Mouse (Mus musculus): ENCODE measurements around the gene P4ha1. TPM values are rescaled to one million over a fixed set of nuclear protein-coding genes. Genes with fewer than 3 reads are reported as not detected.
"Not testable (repeated sequence)": the region's sequence is repeated elsewhere in the genome, so short reads cannot be mapped to it uniquely, and the experiment has no call there.

Gene P4ha1
- polyA plus RNA-seq, 1 experiment from 2014 or later, result 57.9 TPM

GRCm38 (mm10) chr10:59289062-59289461 is 34.0 kb upstream of the P4ha1 start:
- Histone ChIP-seq H3K36me3 (ENCODE audit: control insufficient read depth, insufficient read depth) (no peaks in the 10 kb centered on the region), H3K4me3 (ENCODE audit: low read length) (no peak overlapping the region), H3K27ac (ENCODE audit: low read length) (no peak overlapping the region), H3K4me2 (ENCODE audit: low read depth, low read length) (no peak overlapping the region), H3K27me3 (ENCODE audit: control insufficient read depth, insufficient read depth, low read length) (no peaks in the 10 kb centered on the region), H3K9me3 (replicated peaks; ENCODE audit: control insufficient read depth, low read length) (no peaks in the 10 kb centered on the region), H3K9ac (ENCODE audit: low read length) (no peak overlapping the region), H3K4me1 (ENCODE audit: control insufficient read depth, insufficient read depth, low read length) (no peaks in the 10 kb centered on the region)
- WGBS, result 55% methylated on average over 8 of the region's 8 CpGs
- no peak for ATAC-seq (replicated peaks; ENCODE audit: extremely low read depth, insufficient read depth, low FRiP score)

- no peak for ATAC-seq (replicated peaks; ENCODE audit: extremely low read depth, insufficient read depth, low FRiP score)
- H3K36me3 ChIP-seq (ENCODE audit: control insufficient read depth, insufficient read depth), result no peaks in the 10 kb centered on the region
Measured at GRCm38 (mm10) chr10:59291536-59291935, 31.6 kb upstream of the P4ha1 start.

GRCm38 (mm10) chr10:59292079-59292478 is 31.0 kb upstream of the P4ha1 start:
- no peak overlapping the region for H3K4me3 ChIP-seq (ENCODE audit: low read length)
- no peaks in the 10 kb centered on the region for H3K36me3 ChIP-seq (ENCODE audit: control insufficient read depth, insufficient read depth)
- WGBS, result 77% methylated on average over 7 of the region's 7 CpGs
- no peak for ATAC-seq (replicated peaks; ENCODE audit: extremely low read depth, insufficient read depth, low FRiP score)
- no peaks in the 10 kb centered on the region for H3K4me1 ChIP-seq (ENCODE audit: control insufficient read depth, insufficient read depth, low read length)
- no peak overlapping the region for H3K4me2 ChIP-seq (ENCODE audit: low read depth, low read length)
- no peaks in the 10 kb centered on the region for H3K9me3 ChIP-seq (replicated peaks; ENCODE audit: control insufficient read depth, low read length)
- H3K27ac ChIP-seq (ENCODE audit: low read length), result no peak overlapping the region
- no peaks in the 10 kb centered on the region for H3K27me3 ChIP-seq (ENCODE audit: control insufficient read depth, insufficient read depth, low read length)
- no peak overlapping the region for H3K9ac ChIP-seq (ENCODE audit: low read length)

More at GRCm38 (mm10) chr10:59291536-59291935, 31.6 kb upstream of the P4ha1 start:
- Histone ChIP-seq H3K4me3 (ENCODE audit: low read length) (no peak overlapping the region), H3K9me3 (replicated peaks; ENCODE audit: control insufficient read depth, low read length) (no peaks in the 10 kb centered on the region), H3K4me2 (ENCODE audit: low read depth, low read length) (no peak overlapping the region), H3K9ac (ENCODE audit: low read length) (no peak overlapping the region), H3K27me3 (ENCODE audit: control insufficient read depth, insufficient read depth, low read length) (no peaks in the 10 kb centered on the region), H3K4me1 (ENCODE audit: control insufficient read depth, insufficient read depth, low read length) (no peaks in the 10 kb centered on the region), H3K27ac (ENCODE audit: low read length) (no peak overlapping the region)
- WGBS, result 47% methylated on average over 3 of the region's 3 CpGs

- Histone ChIP-seq H3K27ac (ENCODE audit: low read length) (no peak overlapping the region), H3K27me3 (ENCODE audit: control insufficient read depth, insufficient read depth, low read length) (no peaks in the 10 kb centered on the region), H3K4me3 (ENCODE audit: low read length) (no peak overlapping the region), H3K9me3 (replicated peaks; ENCODE audit: control insufficient read depth, low read length) (no peaks in the 10 kb centered on the region), H3K4me2 (ENCODE audit: low read depth, low read length) (no peak overlapping the region), H3K9ac (ENCODE audit: low read length) (no peak overlapping the region), H3K36me3 (ENCODE audit: control insufficient read depth, insufficient read depth) (no peaks in the 10 kb centered on the region), H3K4me1 (ENCODE audit: control insufficient read depth, insufficient read depth, low read length) (no peaks in the 10 kb centered on the region)
- 29% methylated on average over 4 of the region's 4 CpGs for WGBS
- peak; percentile 29; the same call in 1 of the 2 replicates for ATAC-seq (replicated peaks; ENCODE audit: extremely low read depth, insufficient read depth, low FRiP score)
Measured at GRCm38 (mm10) chr10:59292558-59292957, 30.5 kb upstream of the P4ha1 start.

GRCm38 (mm10) chr10:59295241-59295811 is 27.8 kb upstream of the P4ha1 start:
- Histone ChIP-seq H3K4me3 (ENCODE audit: low read length) (no peak overlapping the region), H3K4me1 (ENCODE audit: control insufficient read depth, insufficient read depth, low read length) (no peaks in the 10 kb centered on the region), H3K9me3 (replicated peaks; ENCODE audit: control insufficient read depth, low read length) (no peaks in the 10 kb centered on the region), H3K9ac (ENCODE audit: low read length) (no peak overlapping the region), H3K27ac (ENCODE audit: low read length) (no peak overlapping the region), H3K4me2 (ENCODE audit: low read depth, low read length) (no peak overlapping the region), H3K27me3 (ENCODE audit: control insufficient read depth, insufficient read depth, low read length) (no peaks in the 10 kb centered on the region), H3K36me3 (ENCODE audit: control insufficient read depth, insufficient read depth) (no peaks in the 10 kb centered on the region)
- 55% methylated on average over 8 of the region's 8 CpGs for WGBS
- no peak for ATAC-seq (replicated peaks; ENCODE audit: extremely low read depth, insufficient read depth, low FRiP score)

- no peak overlapping the region for H3K4me3 ChIP-seq (ENCODE audit: low read length)
- H3K36me3 ChIP-seq (ENCODE audit: control insufficient read depth, insufficient read depth), result no peaks in the 10 kb centered on the region
- no peaks in the 10 kb centered on the region for H3K27me3 ChIP-seq (ENCODE audit: control insufficient read depth, insufficient read depth, low read length)
- 20% methylated on average over 5 of the region's 5 CpGs for WGBS
- H3K27ac ChIP-seq (ENCODE audit: low read length), result no peak overlapping the region
- H3K4me2 ChIP-seq (ENCODE audit: low read depth, low read length), result no peak overlapping the region
- H3K9me3 ChIP-seq (replicated peaks; ENCODE audit: control insufficient read depth, low read length), result no peaks in the 10 kb centered on the region
- no peaks in the 10 kb centered on the region for H3K4me1 ChIP-seq (ENCODE audit: control insufficient read depth, insufficient read depth, low read length)
- ATAC-seq (replicated peaks; ENCODE audit: extremely low read depth, insufficient read depth, low FRiP score), result peak; percentile 54; the same call in 1 of the 2 replicates
- H3K9ac ChIP-seq (ENCODE audit: low read length), result no peak overlapping the region
Measured at GRCm38 (mm10) chr10:59296261-59296660, 26.8 kb upstream of the P4ha1 start.

- WGBS, result 81% methylated on average over 12 of the region's 12 CpGs
- not testable (repeated sequence) for ATAC-seq (replicated peaks; ENCODE audit: extremely low read depth, insufficient read depth, low FRiP score); H3K27ac ChIP-seq (ENCODE audit: low read length); H3K4me3 ChIP-seq (ENCODE audit: low read length); H3K27me3 ChIP-seq (ENCODE audit: control insufficient read depth, insufficient read depth, low read length); H3K9ac ChIP-seq (ENCODE audit: low read length); H3K4me2 ChIP-seq (ENCODE audit: low read depth, low read length); H3K9me3 ChIP-seq (replicated peaks; ENCODE audit: control insufficient read depth, low read length); H3K36me3 ChIP-seq (ENCODE audit: control insufficient read depth, insufficient read depth); H3K4me1 ChIP-seq (ENCODE audit: control insufficient read depth, insufficient read depth, low read length)
Measured at GRCm38 (mm10) chr10:59302671-59303070, 20.4 kb upstream of the P4ha1 start.

- no peak for ATAC-seq (replicated peaks; ENCODE audit: extremely low read depth, insufficient read depth, low FRiP score)
- no peak overlapping the region for H3K4me2 ChIP-seq (ENCODE audit: low read depth, low read length)
- H3K9ac ChIP-seq (ENCODE audit: low read length), result no peak overlapping the region
- H3K27me3 ChIP-seq (ENCODE audit: control insufficient read depth, insufficient read depth, low read length), result no peaks in the 10 kb centered on the region
- H3K4me3 ChIP-seq (ENCODE audit: low read length), result no peak overlapping the region
- no peaks in the 10 kb centered on the region for H3K9me3 ChIP-seq (replicated peaks; ENCODE audit: control insufficient read depth, low read length)
- WGBS, result 46% methylated on average over 3 of the region's 3 CpGs
- H3K27ac ChIP-seq (ENCODE audit: low read length), result no peak overlapping the region
- no peaks in the 10 kb centered on the region for H3K36me3 ChIP-seq (ENCODE audit: control insufficient read depth, insufficient read depth)
- H3K4me1 ChIP-seq (ENCODE audit: control insufficient read depth, insufficient read depth, low read length), result peaks cover 15% of the 10 kb centered on the region
Measured at GRCm38 (mm10) chr10:59308993-59309715, 13.9 kb upstream of the P4ha1 start.

- H3K27me3 ChIP-seq (ENCODE audit: control insufficient read depth, insufficient read depth, low read length), result no peaks in the 10 kb centered on the region
- H3K4me2 ChIP-seq (ENCODE audit: low read depth, low read length), result no peak overlapping the region
- WGBS, result 28% methylated on average over 2 of the region's 2 CpGs
- no peak overlapping the region for H3K9ac ChIP-seq (ENCODE audit: low read length)
- H3K4me1 ChIP-seq (ENCODE audit: control insufficient read depth, insufficient read depth, low read length), result peaks cover 15% of the 10 kb centered on the region
- H3K27ac ChIP-seq (ENCODE audit: low read length), result peak overlapping the region; percentile 61
- no peak overlapping the region for H3K4me3 ChIP-seq (ENCODE audit: low read length)
- no peaks in the 10 kb centered on the region for H3K9me3 ChIP-seq (replicated peaks; ENCODE audit: control insufficient read depth, low read length)
- ATAC-seq (replicated peaks; ENCODE audit: extremely low read depth, insufficient read depth, low FRiP score), result no peak
- no peaks in the 10 kb centered on the region for H3K36me3 ChIP-seq (ENCODE audit: control insufficient read depth, insufficient read depth)
Measured at GRCm38 (mm10) chr10:59310124-59310523, 13.0 kb upstream of the P4ha1 start.

All from heart, embryonic 16.5 days (tissue).